Mouse (Mus musculus): ENCODE measurements around the gene Lsm14b. TPM values are rescaled to one million over a fixed set of nuclear protein-coding genes. Genes with fewer than 3 reads are reported as not detected.

The Lsm14b gene
- 8.3 and 9.7 TPM in 2 replicates for total RNA-seq (2015)
- 23.5 and 23.9 TPM in 2 replicates for total RNA-seq (2017)

GRCm38 (mm10) chr2:180024401-180025098 is at the start of gene Lsm14b:
Gene Lsm14b, plus strand, starts transcription at chr2:180024987.
- ATAC-seq (replicated peaks; ENCODE audit: poor library complexity): peak; percentile 82

DNA sequence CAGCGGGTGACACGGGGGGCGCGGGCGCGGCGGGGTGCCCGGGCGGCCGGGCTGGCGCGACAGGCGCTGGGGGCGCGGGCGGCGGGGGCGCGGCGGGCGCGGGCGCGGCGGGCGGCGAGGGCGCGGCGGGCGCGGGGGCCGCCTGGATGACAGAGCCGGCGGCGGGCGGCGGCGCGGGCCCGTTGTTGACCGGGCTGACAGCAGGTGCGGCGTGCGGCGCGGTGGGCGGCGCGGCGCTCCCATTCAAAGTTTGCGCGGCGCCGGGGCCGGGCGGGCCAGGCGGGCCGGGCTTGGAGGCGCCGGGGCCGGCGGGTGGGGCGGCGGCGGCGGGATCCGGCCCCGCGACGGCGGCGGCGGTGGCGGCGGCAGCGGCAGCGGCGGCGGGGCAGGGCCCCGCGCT is 48.9 kb upstream of the Lsm14b start:
- ATAC-seq (replicated peaks; ENCODE audit: poor library complexity): no peak

- no peak for ATAC-seq (replicated peaks; ENCODE audit: poor library complexity)
These were observed 48.5 kb upstream of the Lsm14b start for GRCm38 (mm10) chr2:179976295-179976627.

- peak; percentile 73 for ATAC-seq (replicated peaks; ENCODE audit: poor library complexity)
These were observed 48.0 kb upstream of the Lsm14b start, which contains the start of gene Taf4 for GRCm38 (mm10) chr2:179976628-179977343. Gene Taf4, minus strand, starts transcription at chr2:179976646.

DNA sequence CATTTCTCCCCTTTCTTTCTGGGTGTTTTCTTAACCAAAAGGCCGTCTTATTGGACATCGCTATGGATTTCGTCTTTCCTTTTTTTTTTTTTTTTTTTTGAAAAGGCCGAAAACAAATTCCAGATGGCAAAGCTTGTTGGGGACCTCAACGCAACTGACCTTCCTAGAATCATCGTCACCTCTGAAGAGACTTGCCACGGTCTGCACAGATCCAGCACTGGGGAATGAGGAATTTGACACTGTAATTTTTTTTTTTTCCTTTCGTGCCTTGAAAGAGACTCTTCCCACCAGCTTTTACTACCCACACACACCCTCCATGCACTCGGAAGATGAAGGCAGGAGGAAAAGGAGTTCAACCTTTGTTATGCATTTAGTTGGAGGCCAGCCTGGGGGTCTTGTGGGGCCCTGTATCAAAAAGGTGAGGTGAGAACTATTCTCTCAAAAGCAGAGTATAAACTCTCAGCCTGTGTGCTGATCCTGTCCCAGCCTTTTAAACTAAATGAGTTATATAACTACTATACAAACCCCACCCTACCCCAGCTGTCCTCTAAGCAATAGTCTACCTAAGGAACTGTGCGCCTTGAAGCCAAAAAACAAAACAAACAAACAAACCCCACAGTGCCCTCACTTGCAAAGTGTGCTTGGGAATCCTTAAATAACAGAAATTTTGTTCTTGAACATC is 47.3 kb upstream of the Lsm14b start:
- ATAC-seq (replicated peaks; ENCODE audit: poor library complexity): no peak

- no peak for ATAC-seq (replicated peaks; ENCODE audit: poor library complexity)
These were observed 46.5 kb upstream of the Lsm14b start for GRCm38 (mm10) chr2:179978250-179978649.

GRCm38 (mm10) chr2:179979836-179980235 is 45.0 kb upstream of the Lsm14b start:
- no peak for ATAC-seq (replicated peaks; ENCODE audit: poor library complexity)

DNA sequence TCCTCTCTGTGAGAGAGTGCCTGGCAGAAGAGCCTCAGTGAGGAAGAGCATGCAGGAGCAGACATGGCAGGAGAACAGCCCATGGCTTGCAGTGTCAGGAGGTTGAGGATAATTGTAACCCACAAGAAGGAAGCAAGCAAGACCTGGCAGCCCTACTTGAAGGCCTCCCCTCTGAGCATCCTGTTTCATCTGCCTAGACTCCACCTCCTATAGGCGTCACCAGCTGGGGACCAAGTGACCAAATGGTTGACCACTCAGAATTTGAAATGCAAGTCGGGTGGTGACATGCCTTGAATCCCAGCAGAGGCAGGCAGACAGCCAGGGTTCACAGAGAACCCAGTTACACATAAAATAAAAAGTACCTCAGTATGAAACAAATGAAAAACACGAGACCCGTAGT is 44.2 kb upstream of the Lsm14b start:
- ATAC-seq (replicated peaks; ENCODE audit: poor library complexity): no peak

GRCm38 (mm10) chr2:179982715-179983114 is 42.1 kb upstream of the Lsm14b start:
- no peak for ATAC-seq (replicated peaks; ENCODE audit: poor library complexity)

- ATAC-seq (replicated peaks; ENCODE audit: poor library complexity): peak; percentile 10; the same call in 1 of the 2 replicates
These were observed 40.0 kb upstream of the Lsm14b start for GRCm38 (mm10) chr2:179984830-179985229.

- no peak for ATAC-seq (replicated peaks; ENCODE audit: poor library complexity)
These were observed 39.1 kb upstream of the Lsm14b start for GRCm38 (mm10) chr2:179985695-179986094.

GRCm38 (mm10) chr2:179986437-179987022 is 38.3 kb upstream of the Lsm14b start:
- no peak for ATAC-seq (replicated peaks; ENCODE audit: poor library complexity)

GRCm38 (mm10) chr2:179989098-179989497 is 35.7 kb upstream of the Lsm14b start:
- no peak for ATAC-seq (replicated peaks; ENCODE audit: poor library complexity)

DNA sequence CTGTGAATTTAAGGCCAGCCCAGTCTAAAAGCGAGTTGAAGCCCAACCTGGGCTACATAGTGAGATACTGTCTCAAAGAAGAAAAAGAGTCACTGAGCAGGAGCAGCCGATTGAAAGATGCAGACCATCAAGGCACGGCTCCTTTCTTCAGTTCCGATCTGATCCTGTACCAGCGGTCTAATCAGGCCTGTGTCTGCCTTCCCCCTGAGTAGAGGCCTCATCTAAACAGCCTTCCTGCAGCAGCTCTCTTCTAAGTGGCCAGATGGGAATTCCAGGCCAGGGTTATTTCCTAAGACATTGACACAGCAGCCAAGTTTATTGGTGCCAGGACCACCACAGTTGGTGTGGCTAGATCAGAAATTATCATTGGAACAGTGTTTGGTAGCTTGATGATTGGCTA is 31.7 kb upstream of the Lsm14b start:
- no peak for ATAC-seq (replicated peaks; ENCODE audit: poor library complexity)

DNA sequence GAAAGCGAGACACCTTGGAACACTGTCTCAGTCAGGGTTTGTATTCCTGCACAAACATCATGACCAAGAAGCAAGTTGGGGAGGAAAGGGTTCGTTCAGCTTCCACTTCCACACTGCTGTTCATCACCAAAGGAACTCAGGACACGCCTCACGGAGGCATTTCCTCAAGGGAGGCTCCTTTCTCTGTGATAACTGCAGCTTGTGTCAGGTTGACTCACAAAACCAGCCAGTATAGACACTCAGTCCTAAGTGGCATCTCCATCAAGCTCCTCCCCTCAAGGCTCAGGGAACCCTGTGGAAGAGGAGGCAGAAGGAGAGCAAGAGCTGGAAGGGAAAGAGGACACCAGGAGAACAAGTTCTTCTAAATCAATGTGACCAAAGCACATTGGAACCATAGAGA is 26.4 kb upstream of the Lsm14b start:
- no peak for ATAC-seq (replicated peaks; ENCODE audit: poor library complexity)

GRCm38 (mm10) chr2:180001635-180002034 is 23.2 kb upstream of the Lsm14b start:
- no peak for ATAC-seq (replicated peaks; ENCODE audit: poor library complexity)

GRCm38 (mm10) chr2:180005656-180006351 is 19.0 kb upstream of the Lsm14b start:
- ATAC-seq (replicated peaks; ENCODE audit: poor library complexity): no peak

- no peak for ATAC-seq (replicated peaks; ENCODE audit: poor library complexity)
These were observed 18.3 kb upstream of the Lsm14b start for GRCm38 (mm10) chr2:180006352-180007017.

- ATAC-seq (replicated peaks; ENCODE audit: poor library complexity): no peak
These were observed 14.1 kb upstream of the Lsm14b start for GRCm38 (mm10) chr2:180010686-180011085.

- ATAC-seq (replicated peaks; ENCODE audit: poor library complexity): no peak
These were observed 13.4 kb upstream of the Lsm14b start for GRCm38 (mm10) chr2:180011370-180011769.
